Mouse (Mus musculus) stomach, postnatal 0 days (tissue): ENCODE measurements around the gene Becn1. TPM values are rescaled to one million over a fixed set of nuclear protein-coding genes. Genes with fewer than 3 reads are reported as not detected.

Experiments used
- ATAC-seq: fragments of 200-750 bp; cut with Nextera tagmentation; 2 replicates; pipeline ENCODE4 v1.8.0; 2017; ENCODE audit not compliant: low FRiP score, low TSS enrichment
- DNase-seq: peaks from one replicate; pipeline ENCODE4 v3.0.0-alpha.2; 2016; ENCODE audit warnings: low spot score
- H3K27ac ChIP-seq: fragments of 300-500 bp; sonication (generic); replicated peaks from 2 replicates; pipeline ENCODE4 v1.5.1; 2014; ENCODE audit warnings: mild to moderate bottlenecking, control low read depth
- H3K27me3 ChIP-seq: fragments of 300-500 bp; sonication (generic); 2 replicates; pipeline ENCODE4 v1.6.1; 2014; ENCODE audit warnings: low read length; ENCODE audit not compliant: control insufficient read depth, insufficient read depth
- H3K36me3 ChIP-seq: fragments of 300-500 bp; sonication (generic); 2 replicates; pipeline ENCODE4 v1.6.1; 2014; ENCODE audit warnings: low read length, mixed read lengths; ENCODE audit not compliant: control insufficient read depth, insufficient read depth
- H3K4me1 ChIP-seq: fragments of 300-500 bp; sonication (generic); replicated peaks from 2 replicates; pipeline ENCODE4 v1.6.1; 2014; ENCODE audit warnings: antibody characterized with exemption; ENCODE audit not compliant: control insufficient read depth, insufficient read depth
- H3K4me2 ChIP-seq: fragments of 300-500 bp; sonication (generic); replicated peaks from 2 replicates; pipeline ENCODE4 v1.6.1; 2014; ENCODE audit warnings: low read depth, mild to moderate bottlenecking, control low read depth, moderate library complexity
- H3K4me3 ChIP-seq: fragments of 300-500 bp; sonication (generic); 2 replicates; pipeline ENCODE4 v1.5.1; 2014; ENCODE audit warnings: low read depth, low read length, control low read depth
- H3K9ac ChIP-seq: fragments of 300-500 bp; sonication (generic); 2 replicates; pipeline ENCODE4 v1.6.1; 2014; ENCODE audit warnings: mild to moderate bottlenecking, low read length, control low read depth, mixed read lengths
- H3K9me3 ChIP-seq: fragments of 300-500 bp; sonication (generic); 2 replicates; pipeline ENCODE4 v1.6.1; 2016; ENCODE audit warnings: low read length; ENCODE audit not compliant: control insufficient read depth
- CTCF ChIP-seq: IDR thresholded peaks from 2 replicates; pipeline ENCODE4 v1.5.1; 2016; ENCODE audit warnings: antibody characterized with exemption, low read depth, mild to moderate bottlenecking, moderate library complexity
- EP300 ChIP-seq: optimal IDR thresholded peaks from 2 replicates; pipeline ENCODE3; 2016; ENCODE audit warnings: antibody characterized with exemption
- WGBS: fragments of 180-500 bp; shearing (Covaris S2); extraction: QIAGEN DNeasy Blood & Tissue Kit; methylation state at CpG from one replicate; pipeline ENCODE4 v1.1.7; 2014; 5-methylcytosine and 5-hydroxymethylcytosine counted together
- polyA plus RNA-seq: library from polyadenylated mRNA; unstranded; fragments of >200 nt; fragmentation: Nextera tagmentation; extraction: Ambion mirVana; gene quantifications from 2 replicates; pipeline ENCODE4 v1.2.1, GENCODE M21; 2015

Gene Becn1
- polyA plus RNA-seq, 1 experiment from 2014 or later = 102 TPM

DNA sequence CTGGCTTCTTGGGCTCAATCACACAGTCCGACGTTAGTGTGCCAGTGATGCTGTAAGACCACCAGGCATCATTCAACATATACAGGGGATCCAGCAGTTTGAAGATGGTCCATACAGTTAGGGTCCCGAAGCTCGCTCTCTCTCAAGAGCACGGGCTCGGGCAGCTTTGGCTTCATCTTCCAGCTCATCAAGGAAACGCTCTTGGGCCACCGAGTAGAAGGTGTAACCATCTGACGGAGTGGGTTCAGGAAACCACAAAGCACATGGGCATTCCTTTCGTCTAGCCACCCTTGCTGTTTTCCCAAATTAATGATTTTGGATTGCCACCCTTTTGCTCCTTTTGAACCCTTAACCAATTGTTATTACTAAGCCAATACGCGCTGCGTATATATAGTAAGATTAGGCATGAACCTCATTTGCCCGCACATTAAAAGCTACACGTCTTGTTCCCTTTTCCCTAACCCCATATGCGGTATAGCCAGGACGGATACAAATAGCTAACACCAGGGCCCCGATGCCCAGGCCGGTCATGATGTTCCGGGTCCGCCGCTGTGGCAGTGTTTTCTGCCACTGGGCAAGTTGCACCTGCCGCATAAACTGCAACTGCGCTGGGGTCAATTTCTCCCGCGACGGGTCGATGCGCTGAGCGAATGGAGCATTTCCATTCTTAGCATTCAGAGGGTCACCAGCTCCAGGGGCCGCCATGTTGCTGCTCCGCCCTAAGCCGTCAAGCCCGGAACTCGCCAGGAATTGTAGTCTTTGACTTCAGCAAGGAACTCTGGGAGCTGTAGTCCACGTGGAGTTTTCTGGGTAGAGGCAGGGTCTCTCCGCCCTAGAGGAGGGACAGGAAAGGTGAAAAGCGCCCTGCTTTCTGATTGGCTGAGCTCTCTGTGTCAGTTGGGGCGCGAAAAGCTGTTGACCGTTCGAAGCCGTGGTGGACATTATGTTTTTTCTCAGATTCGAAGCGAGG is 23.6 kb downstream of the Becn1 start, which contains the start of the genes Cntd1 and Coa3:
TSS of gene Cntd1 (plus strand) at position 790 of the 970 bp plus-strand sequence.
TSS of gene Coa3 (minus strand) at position 892 of the 970 bp plus-strand sequence.
- TF ChIP-seq EP300 = no peak
- TF ChIP-seq CTCF = peak; percentile 35
- no peaks in the 10 kb centered on the region for H3K9me3 ChIP-seq
- H3K4me3 ChIP-seq = peak within 1 kb of the TSS; percentile 78
- no peaks in the 10 kb centered on the region for H3K36me3 ChIP-seq
- peaks cover 12% of the 10 kb centered on the region; the same call in 1 of the 2 replicates for H3K4me1 ChIP-seq
- no peaks in the 10 kb centered on the region for H3K27me3 ChIP-seq
- peak; percentile 89 for DNase-seq
- 5% methylated on average over 45 of the region's 45 CpGs for WGBS
- H3K4me2 ChIP-seq = peak within 1 kb of the TSS; percentile 75
- peak; percentile 86 for ATAC-seq
- peak within 1 kb of the TSS; percentile 87 for H3K27ac ChIP-seq
- peak within 1 kb of the TSS; percentile 81 for H3K9ac ChIP-seq

DNA sequence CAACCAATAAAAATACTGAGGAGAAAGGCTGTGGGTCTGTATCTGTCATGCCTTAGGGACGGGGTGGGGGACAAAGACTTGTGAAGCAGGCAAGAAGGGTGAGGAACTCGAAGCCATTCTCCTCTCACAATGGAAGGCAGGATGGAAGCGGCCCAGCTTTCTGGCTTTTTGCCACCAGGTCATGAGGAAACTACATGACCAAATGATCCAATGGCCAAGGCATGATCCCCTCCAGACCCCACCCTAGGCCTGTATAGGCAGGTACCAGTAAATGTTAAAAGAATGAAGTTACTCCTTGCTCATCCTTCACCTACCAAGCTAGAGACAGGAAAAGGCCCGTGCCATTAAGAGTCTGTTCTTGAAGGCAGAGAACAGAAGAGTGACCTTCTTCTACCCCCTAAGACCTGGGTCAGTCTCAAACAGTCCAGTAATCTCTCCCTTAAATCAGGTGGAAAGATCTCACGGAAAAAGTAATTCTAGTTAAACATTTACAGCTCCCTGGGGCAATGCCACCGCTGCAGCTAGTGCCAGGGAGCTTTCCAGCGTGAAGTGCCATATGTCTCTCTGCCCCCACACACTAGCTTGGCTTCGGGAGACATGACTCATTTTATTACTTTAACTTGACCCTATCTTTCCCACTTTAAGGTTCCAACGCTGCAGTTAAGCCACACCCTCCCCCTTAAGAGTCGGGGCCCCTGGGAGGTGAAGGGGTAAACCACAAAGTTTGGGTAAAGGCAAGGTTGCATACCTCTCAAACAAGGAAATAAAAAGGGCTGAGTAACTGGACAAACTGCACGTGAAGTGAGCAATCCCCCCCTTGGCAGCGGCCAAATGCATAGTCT is 24.5 kb downstream of the Becn1 start:
- ATAC-seq = peak; percentile 69
- TF ChIP-seq CTCF = no peak
- TF ChIP-seq EP300 = no peak
- no peaks in the 10 kb centered on the region for H3K9me3 ChIP-seq
- peaks cover 12% of the 10 kb centered on the region; the same call in 1 of the 2 replicates for H3K4me1 ChIP-seq
- H3K36me3 ChIP-seq = no peaks in the 10 kb centered on the region
- H3K27me3 ChIP-seq = no peaks in the 10 kb centered on the region
- DNase-seq = peak; percentile 81
- peak overlapping the region; percentile 87 for H3K27ac ChIP-seq
- 44% methylated on average over 12 of the region's 12 CpGs for WGBS
- peak overlapping the region; percentile 81 for H3K9ac ChIP-seq
- H3K4me2 ChIP-seq = peak overlapping the region; percentile 75
- H3K4me3 ChIP-seq = peak overlapping the region; percentile 78

DNA sequence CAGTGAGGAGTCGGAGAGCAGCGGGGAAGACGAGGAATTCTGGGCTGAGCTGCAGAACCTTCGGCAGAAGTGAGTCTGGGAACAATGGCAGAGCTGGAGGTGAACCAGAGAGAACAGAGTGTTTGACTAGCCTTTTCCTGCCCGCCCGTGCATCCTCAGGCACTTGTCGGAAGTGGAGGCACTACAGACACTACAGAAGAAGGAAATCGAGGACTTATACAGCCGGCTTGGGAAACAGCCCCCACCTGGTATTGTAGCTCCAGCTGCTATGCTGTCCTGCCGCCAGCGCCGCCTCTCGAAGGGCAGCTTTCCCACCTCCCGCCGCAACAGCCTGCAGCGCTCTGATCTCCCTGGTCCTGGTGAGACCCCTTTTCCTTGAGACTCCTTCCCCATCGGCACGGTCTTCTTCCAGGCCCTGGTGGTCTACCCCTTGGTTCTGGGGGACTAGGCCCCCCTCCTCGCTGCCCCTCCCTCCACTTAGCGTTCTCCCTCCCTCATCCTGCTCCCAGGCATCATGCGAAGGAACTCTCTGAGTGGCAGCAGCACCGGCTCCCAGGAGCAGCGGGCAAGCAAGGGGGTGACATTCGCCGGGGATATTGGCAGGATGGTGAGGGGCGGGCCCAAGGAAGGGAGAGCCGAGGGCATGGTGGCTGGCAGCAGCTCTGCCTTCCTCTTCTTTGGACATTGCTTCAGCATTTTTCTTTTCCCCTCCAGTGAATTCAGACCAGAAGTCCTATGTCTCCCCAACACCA is 25.6 kb downstream of the Becn1 start:
- Histone ChIP-seq H3K4me2 (peak overlapping the region; percentile 75; the same call in 1 of the 2 replicates), H3K4me3 (no peak overlapping the region), H3K9ac (peak overlapping the region; percentile 8; the same call in 1 of the 2 replicates), H3K27ac (peak overlapping the region; percentile 87; the same call in 1 of the 2 replicates), H3K27me3 (no peaks in the 10 kb centered on the region), H3K4me1 (peaks cover 12% of the 10 kb centered on the region; the same call in 1 of the 2 replicates), H3K36me3 (no peaks in the 10 kb centered on the region), H3K9me3 (no peaks in the 10 kb centered on the region)
- ATAC-seq (no peak), DNase-seq (no peak)
- WGBS = 45% methylated on average over 27 of the region's 27 CpGs
- TF ChIP-seq EP300 (no peak), CTCF (no peak)

DNA sequence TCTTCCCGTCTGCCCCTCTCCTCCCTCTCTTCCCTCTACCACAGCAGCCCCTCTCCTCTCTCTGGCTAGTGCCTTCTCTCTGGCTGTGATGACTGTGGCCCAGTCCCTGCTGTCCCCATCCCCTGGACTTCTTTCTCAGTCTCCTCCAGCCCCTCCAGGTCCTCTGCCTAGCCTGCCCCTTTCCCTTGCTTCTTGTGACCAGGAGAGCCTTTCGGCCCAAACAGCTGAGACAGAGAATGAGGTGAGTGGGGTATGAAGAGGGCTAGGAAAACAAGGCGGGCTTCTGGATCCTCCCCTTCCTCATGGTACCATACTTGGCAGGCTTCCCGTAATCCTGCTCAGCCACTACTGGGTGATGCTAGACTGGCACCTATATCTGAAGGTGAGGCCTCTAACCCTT is 26.8 kb downstream of the Becn1 start:
- H3K27me3 ChIP-seq = no peaks in the 10 kb centered on the region
- no peaks in the 10 kb centered on the region for H3K9me3 ChIP-seq
- H3K9ac ChIP-seq = no peak overlapping the region
- DNase-seq (no peak), ATAC-seq (no peak)
- H3K36me3 ChIP-seq = no peaks in the 10 kb centered on the region
- peaks cover 12% of the 10 kb centered on the region; the same call in 1 of the 2 replicates for H3K4me1 ChIP-seq
- WGBS = 58% methylated on average over 4 of the region's 4 CpGs
- no peak overlapping the region for H3K4me2 ChIP-seq
- TF ChIP-seq CTCF (no peak), EP300 (no peak)
- H3K27ac ChIP-seq = no peak overlapping the region
- no peak overlapping the region for H3K4me3 ChIP-seq

GRCm38 (mm10) chr11:101272446-101272845 is 29.6 kb downstream of the Becn1 start:
- no peak for DNase-seq
- Histone ChIP-seq H3K4me2 (no peak overlapping the region), H3K27ac (no peak overlapping the region), H3K4me1 (peaks cover 4% of the 10 kb centered on the region; the same call in 1 of the 2 replicates), H3K9me3 (no peaks in the 10 kb centered on the region), H3K36me3 (no peaks in the 10 kb centered on the region), H3K4me3 (no peak overlapping the region), H3K27me3 (no peaks in the 10 kb centered on the region), H3K9ac (no peak overlapping the region)
- 92% methylated on average over 3 of the region's 3 CpGs for WGBS
- no peak for ATAC-seq
- TF ChIP-seq CTCF = no peak
- TF ChIP-seq EP300 = no peak
